Mouse (Mus musculus): ENCODE results near the gene Macrod2.

Macrod2 gene

DNA sequence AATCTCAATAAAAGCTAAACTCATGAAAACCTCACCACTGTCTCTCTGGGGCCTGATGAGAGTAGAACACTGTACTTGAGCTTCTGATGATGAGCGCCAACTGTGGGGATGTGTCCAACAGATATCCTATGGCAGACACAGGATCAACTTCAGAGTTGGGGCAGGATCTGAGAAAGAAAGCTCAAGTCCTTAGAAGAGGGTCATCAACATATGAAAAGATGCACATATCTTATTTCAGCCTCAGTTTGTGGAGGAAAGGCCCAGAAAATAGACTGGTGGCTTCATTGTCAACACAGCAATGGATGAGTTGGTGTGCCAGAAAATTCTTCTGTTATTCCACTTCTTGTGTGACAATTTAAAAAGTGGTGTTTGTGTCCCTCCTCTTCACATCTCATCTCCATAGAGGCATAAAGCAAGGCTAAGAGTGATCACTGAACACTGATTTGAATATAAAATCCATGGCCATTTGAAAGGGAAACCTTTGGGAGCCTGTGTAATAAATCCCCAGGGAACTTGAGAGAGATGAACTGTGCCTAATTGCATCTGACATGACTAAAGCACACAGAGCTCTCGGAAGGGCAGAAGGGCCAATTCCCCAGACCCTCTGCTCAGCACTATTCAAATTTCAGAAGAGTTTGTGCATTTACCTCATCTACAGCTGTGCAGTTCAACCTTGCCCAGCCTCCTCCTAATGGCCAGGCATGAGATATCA is 806.4 kb downstream of the Macrod2 start:
- DNase-seq (ENCODE audit: low read depth, low spot score): no peak

DNA sequence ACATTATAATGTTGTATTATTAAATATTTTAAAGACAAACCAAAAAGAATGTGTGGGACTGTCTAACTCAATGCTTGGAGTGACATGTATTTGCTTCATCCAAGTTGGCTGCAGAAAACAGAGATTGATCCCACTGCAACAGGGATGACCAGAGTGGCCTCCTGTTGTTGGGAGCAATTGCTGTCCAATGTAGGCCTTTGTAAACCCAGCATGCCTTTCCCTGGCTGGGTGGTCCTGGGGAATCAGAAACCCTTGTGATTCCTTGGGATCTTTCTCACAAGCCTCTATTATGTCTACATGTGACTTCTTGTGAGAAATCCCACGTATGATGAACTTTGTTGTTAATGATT is 806.9 kb downstream of the Macrod2 start:
- DNase-seq (ENCODE audit: low read depth, low spot score): no peak

DNA sequence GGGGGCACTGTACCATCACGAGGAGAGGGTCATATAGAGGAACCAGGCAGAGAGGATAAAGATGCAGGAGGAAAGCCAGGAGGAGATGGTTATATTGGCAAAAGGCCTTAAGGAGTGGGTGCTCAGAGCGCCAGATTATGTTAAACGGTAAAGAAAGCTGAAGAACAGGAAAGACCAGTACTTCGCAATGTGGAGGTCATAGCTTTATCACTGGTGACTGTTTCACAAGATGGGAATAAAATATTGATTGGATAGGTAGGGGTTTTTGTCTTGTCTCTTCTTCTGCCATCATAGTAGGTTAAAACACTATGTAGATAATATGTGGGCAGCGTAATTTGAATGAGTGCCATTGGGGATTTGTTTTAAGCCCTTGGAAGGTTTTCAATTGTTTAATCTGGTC is 816.2 kb downstream of the Macrod2 start:
- DNase-seq (ENCODE audit: low read depth, low spot score): no peak

DNA sequence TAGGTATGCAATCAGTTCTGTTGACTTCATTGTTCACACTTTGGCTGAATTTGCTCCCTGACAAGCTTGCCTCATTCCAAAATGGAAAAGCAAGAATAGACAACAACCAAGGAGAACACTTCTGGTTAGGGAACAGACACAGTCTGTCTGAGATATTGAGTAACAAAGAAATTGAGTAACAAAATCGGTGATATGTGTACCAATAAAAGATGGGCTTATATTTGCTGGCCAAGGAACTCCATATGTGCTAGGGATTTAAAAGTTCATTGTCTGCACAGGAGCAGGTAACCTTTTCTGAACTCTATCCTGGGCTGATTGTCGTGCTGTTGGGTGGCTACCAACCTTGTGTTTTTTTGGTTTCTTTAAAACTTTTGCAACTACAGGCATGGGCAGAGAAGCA is 817.2 kb downstream of the Macrod2 start:
- DNase-seq (ENCODE audit: low read depth, low spot score): no peak

DNA sequence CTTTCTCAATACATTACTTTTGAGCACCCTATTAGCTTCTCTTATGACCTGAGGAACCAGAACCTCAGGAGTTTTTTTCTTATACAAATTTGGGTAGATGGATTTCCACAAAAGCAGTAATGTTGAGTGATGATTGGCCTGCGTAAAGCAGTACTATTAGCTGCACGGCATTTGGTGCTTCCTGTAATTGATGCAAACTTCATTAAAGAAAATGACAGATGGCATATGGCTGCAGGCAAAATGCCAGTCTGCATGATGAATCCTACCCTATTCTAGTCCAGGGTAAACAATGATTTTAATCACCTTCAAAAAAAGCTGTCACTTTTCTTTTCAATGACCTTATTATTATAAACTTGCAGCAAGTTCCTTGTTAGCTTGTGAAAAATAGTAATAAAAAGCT is 822.4 kb downstream of the Macrod2 start:
- DNase-seq (ENCODE audit: low read depth, low spot score): no peak

DNA sequence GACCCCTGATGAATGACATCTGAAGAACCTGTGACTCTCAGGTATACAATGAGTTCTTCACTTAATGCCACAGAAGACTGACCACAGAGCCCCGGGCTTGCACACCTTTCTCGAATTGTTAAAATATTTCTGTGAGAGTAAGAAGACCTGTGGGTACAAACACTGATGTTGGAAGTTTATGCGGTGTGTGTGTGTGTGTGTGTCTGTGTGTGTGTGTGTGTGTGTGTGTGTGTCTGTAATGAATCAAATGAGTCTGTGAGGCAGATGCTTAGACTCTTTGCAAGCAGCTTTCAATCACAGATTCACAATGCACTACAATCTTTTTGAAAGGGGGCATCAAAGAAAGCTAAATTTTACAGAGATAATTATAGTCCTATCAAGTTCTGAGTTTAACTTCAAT is 822.8 kb downstream of the Macrod2 start:
- no peak for DNase-seq (ENCODE audit: low read depth, low spot score)

DNA sequence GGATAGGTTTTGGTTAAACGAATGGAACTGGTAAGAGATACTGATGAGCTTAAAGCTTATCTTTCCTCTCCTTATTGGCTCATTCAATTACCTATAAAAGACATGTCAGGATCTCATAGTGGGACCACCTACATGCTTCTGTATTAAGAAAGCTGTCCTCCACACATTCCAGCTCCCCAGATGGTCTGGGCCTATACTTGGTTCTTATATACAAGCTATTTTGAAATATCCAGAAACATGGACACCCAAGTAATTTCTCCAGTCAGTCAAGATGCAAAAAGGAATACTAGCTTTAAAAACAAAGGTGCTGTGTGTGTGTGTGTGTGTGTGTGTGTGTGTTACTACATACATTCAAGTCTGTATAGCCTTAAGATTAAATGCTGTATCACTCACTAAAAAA is 833.7 kb downstream of the Macrod2 start:
- DNase-seq (ENCODE audit: low read depth, low spot score): no peak

DNA sequence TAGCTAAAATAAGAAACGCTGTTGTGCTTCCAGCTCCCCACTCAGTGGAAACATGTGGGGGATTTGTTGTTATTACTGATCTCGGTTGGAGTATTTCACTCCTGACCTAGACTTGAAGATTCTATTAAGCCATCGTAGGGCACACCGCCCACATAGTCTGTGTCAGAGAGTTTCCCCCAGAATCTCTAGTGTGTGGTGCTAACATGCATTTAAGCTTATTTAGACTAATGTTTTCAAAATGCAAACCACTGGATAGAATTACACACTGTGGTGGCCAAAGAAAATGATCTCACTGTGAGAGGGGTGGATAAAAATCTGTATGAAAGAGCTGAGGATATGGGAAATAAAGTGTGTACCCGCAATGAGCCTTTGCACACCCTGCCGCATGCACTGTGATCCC is 834.7 kb downstream of the Macrod2 start:
- no peak for DNase-seq (ENCODE audit: low read depth, low spot score)

DNA sequence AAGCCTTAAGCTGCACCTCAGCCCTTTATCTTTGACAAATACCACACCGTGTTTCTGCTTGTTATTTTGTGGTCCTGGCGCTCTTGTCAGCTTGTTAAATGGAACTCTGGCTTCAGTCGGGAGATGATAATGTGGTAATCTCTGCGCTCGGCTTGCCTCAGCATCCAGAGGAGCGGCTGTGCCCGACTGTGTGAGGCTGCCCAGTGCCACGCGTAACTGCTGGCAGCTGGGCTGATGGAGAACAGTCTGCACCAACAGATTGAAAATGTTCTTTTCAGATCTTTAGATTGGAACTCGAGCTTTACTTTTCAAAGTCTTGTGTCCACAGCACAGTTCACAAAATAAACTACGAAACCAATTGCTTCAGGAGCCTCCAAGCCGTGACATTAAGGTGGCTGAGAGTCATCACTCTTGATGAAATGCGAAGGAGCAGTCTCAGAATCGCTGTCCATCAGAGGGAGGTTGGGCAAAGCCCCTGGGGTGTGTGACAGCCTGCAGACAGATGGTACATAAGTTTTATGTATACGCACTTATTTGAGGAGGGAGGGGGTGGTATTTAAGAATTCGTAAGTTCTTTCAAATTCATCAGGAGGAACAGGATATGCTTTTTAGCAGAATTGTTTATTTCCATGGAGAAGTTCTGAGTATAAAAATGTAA is 836.0 kb downstream of the Macrod2 start:
- no peak for DNase-seq (ENCODE audit: low read depth, low spot score)

DNA sequence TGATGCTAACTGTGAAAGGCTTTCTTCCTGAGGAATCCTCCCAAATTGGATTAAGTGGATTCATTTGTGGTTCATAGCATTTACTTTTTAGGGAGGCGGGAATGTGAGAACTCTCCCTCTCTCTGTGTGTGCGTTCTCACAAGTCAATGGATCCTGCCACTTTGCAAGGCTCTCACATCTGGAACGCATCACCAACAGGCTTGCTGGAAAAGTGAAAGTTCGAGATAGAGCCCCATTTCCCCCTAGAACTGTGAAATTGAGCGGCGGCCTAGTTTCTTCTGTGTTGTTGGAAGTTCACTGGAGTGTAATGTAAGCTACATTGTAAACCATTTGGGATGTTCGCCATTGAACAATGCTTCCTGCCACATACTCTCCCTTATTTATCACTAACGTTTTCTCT is 839.2 kb downstream of the Macrod2 start:
- no peak for DNase-seq (ENCODE audit: low read depth, low spot score)

DNA sequence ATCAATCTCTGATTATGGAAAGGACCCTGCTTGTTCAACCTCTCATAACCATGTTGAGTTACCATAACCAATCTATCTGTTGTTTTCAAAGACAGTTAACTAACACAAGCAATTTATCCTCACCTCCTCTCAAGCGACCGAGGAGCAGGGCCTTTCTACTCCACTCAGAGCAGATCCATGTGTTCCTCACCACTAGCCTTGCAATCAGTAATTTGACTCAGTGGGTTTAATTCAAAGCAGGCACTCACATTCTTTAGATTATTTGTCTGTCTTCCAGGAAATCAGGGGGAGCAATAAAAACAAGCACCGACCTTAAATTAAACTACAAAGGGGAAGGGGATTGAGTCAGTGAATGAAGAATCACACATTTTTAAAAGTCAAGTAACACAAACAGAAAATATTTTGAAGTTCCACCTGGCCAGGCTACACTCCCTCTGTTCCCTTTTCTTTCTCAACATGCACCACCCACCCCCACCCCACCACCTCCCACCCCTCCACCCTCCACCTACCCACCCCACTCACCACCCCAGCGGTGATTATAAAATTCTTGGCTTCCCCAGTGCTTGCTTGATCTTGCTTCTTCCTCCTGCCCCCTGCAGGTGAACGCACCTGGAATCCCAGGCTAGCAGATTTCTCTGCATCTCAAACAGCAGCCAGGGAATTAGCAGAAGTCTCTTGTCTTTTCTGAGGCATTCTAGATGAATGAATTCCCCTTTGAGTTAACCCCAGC is 839.8 kb downstream of the Macrod2 start:
- no peak for DNase-seq (ENCODE audit: low read depth, low spot score)

DNA sequence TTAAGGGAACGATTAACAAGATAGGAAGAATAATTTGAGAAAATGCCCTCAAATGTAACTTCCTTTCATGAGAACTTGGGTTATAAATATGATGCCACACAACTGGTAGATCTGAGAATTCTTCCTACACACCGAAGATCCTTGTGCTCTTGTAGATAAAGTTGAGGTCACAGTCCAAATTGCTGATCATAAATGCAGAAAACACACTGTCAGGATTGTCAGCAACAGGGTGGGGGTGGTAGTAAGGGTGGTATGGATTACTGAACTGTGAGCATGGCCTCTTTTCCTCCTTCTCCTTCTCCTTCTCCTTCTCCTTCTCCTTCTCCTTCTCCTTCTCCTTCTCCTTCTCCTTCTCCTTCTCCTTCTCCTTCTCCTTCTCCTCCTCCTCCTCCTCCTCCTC is 852.6 kb downstream of the Macrod2 start:
- no peak for DNase-seq (ENCODE audit: low read depth, low spot score)

DNA sequence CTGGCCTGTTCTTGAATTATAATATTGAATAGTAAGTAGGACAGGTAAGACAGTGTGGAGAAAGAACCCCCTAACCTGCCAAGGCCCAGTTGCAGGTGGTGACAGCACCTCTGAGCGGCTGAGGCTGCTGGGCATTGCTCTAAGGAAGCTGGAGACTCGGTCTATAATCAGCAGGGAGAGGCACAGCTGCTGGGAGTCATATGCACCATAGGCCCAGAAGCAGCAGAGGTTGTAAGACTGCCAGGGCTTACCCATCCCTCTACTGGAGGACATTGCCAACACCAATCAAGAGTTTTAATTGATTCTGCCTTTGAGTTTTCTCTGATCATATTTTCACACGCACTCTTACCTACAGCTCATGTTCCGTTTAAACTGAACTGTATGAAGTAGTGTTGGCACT is 869.5 kb downstream of the Macrod2 start:
- DNase-seq (ENCODE audit: low read depth, low spot score): no peak

DNA sequence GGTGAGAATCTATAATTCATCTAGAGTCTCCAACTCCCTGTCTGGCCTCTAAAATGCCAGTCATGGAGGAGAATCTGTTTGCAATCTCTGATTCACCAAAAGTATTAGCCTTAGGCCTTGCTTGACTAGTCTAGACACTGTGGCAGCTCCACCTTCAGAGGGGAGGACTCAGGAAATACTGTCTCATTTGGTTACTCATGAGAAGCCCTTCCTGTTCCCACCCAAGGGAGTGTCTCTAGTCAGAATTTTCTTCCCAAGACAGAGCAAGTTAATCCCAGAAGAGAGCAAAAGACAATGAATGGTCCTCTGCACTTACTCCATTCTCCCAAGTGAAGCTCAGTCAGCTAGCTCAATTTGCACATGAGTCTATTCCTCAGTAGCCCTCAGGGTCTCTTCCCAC is 871.5 kb downstream of the Macrod2 start:
- no peak for DNase-seq (ENCODE audit: low read depth, low spot score)

DNA sequence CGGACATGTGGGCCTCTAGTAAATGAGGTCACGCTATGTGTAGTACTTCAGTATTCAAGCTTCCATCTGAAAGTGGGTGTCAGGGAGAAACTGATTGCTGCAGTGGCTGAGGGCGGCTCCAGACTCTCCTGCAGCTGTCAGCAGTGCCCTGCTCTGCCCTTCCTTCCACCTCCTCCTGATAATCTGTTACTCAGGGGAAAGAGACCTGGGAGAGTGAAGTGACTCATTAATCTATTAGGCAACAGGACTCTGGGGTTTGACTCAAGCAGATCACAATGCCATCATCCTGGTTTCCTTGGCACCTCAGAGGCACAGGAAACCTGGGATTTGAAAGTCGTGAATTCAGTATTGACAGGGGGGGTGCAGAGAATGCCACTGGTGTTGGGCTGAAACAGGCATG is 876.4 kb downstream of the Macrod2 start:
- no peak for DNase-seq (ENCODE audit: low read depth, low spot score)

DNA sequence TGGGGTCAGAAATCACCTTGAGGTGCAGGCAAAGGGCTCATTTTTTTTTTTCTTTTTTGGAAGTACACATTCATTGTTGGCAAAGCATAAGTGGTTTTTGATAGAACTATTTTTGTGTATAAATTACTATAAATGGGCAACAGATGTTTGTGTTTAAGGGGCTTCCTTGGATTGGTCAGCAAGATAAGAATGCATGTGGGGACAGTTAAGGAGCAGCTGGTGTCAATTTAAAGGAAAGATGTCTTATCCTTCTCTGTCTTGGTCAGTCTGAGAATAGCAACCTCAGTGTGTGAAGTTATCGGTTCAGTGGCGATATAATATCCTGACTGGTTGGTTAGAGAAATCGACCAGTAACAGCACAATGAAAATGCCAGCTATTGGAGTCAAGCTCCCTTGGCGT is 877.9 kb downstream of the Macrod2 start:
- DNase-seq (ENCODE audit: low read depth, low spot score): no peak

DNA sequence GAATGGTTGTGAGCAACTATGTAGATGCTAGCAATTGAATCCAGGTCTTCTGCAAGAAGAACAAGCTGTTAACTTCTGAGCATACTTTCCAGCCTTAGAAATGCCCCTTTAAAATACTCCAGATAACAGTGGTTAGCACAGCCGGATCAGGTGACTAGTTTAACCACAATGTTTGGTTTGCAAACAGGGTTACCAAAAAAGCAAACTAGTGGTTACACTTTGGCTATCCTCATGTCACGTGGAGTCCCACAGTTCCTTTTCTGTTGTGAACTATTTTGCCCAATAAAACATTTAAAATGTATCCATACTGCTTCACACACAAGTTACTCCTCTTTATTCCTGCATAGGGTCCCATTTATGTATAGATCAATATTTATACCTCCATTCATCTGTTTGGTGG is 879.2 kb downstream of the Macrod2 start:
- no peak for DNase-seq (ENCODE audit: low read depth, low spot score)

DNA sequence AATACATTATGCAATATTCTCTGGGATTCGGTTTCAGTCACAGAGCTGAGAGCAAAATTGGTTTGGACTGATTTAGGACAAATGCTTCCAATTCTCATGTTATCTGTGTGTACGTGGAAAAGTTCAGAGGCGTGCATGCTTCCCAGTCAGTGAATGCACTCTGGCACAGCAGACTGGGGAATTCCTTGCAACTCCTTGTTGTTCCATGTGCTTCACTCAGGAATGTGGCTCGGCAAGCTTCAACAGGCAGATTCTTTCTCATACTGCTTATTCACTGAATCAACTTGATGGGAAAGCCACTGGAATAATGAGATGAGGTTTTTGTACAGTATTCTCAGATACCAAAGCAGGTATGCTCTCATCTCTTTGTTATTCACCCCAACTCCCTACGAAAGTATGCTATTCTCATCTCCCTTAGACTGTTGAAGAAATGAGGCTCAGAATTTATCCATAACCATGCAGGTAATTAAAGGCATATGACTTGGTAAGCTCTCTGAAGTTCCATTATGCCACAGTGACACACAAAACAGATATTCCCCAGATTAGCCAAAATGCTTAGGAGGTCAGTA is 884.1 kb downstream of the Macrod2 start:
- DNase-seq (ENCODE audit: low read depth, low spot score): no peak

DNA sequence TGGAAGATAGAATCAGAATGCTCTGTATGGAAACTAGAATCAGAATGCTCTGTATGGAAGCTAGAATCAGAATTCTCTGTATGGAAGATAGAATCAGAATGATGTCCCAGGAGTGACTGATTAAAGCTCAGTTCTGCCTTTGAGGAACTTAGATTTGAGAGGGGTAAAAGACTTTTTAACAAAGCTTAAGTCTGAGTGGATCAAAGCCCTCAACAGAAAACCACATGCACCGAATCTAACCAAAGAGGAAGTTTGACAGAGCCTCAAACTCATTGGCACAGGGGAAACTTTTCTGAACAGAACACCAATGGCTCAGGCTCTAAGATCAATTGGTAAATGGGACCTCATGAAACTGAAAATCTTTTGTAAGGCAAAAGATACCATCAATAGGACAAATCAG is 885.7 kb downstream of the Macrod2 start:
- DNase-seq (ENCODE audit: low read depth, low spot score): no peak

DNA sequence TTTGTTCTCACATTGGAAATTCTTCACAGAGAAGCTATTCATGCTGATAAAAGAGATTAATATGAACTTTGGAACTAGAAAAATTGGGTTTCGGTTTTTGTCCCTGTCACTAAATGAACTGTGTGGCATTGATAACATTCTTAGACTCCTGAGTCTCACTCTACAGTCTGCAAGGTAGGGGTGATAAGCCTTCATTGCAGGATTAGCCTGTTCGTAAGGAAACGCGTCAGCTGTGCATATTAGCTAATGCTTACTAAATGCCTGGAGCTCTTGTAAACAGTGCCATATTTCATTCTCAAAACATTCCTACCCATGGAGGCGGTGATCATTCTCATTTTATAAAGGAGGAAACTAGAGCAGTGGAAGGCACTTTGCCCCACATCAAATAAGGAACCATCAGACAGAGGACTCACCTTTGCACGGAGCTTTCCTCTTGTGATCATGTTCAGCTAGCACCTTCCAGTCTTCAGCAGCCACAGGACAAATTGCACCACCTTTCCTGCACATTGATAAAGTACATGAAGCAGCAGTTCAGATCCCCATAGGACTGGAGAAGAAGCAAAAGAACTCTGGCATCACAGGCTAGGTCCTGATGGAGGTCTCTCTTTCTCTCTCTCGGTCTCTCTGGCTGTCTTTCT is 891.1 kb downstream of the Macrod2 start:
- DNase-seq (ENCODE audit: low read depth, low spot score): no peak

DNA sequence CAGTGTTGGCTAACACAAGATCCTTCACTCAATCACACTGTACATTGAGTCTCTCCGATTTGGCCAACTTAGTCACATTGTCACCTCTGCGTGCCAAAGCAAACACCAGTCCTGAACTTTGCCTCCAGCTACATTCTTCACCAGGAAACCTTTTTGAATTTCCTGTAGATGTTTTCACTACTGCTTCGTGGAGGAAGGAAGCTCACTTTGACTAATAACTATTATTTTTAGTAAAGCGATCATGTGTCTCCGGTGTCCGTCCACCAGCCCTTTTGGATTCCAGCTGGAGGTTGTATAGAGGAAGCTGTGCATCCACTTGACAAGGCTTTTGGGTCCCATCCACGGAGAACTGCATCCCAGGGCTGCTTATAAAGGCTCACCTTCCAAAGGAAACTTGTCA is 893.4 kb downstream of the Macrod2 start:
- DNase-seq (ENCODE audit: low read depth, low spot score): no peak

DNA sequence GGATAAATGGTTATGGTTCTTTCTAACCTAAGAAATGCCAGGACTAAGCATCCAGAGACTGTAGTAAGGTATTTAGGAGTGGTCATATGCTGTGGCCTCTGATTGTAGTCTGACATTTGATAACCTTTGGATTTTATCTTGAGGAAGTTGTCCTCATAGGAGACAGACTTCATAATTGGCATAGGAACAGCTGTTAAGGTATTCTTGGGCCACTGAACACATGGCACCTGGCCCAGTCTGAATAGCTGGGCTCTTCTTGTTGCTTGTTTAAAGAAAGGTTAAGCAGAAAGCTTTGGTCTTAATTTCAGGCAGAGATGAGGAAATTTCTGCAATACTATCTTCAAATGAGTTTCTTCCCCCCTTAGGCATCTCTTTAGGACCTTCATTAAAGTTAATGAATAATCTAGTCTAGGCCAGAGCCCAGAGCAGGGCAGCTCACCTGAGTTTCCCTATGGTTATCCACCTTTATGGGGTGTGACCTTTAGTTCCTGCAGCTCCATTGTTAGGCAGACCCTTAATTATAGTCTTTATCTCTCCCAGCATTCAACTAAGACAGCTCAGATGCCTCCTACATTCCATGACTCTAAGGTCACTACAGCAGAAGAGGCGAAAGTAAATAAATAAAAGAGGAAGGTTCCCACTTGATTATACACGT is 894.1 kb downstream of the Macrod2 start:
- DNase-seq (ENCODE audit: low read depth, low spot score): no peak

Measured in c-Kit-negative CD71-positive TER-119-positive erythroid progenitor cells, embryonic 14.5 days (primary cell).